Mouse (Mus musculus) myocyte (in vitro differentiated cells): ENCODE data around the gene Arhgef3.

Experiments
- TCF12 ChIP-seq: IDR thresholded peaks from one replicate; pipeline ENCODE4 v1.6.1; 2011; ENCODE audit warnings: mild to moderate bottlenecking, control low read depth; ENCODE audit not compliant: poor library complexity, insufficient read depth, severe bottlenecking
- USF1 ChIP-seq: IDR thresholded peaks from one replicate; pipeline ENCODE4 v1.6.1; 2011; ENCODE audit warnings: low read depth, mild to moderate bottlenecking, control low read depth, moderate library complexity

DNA sequence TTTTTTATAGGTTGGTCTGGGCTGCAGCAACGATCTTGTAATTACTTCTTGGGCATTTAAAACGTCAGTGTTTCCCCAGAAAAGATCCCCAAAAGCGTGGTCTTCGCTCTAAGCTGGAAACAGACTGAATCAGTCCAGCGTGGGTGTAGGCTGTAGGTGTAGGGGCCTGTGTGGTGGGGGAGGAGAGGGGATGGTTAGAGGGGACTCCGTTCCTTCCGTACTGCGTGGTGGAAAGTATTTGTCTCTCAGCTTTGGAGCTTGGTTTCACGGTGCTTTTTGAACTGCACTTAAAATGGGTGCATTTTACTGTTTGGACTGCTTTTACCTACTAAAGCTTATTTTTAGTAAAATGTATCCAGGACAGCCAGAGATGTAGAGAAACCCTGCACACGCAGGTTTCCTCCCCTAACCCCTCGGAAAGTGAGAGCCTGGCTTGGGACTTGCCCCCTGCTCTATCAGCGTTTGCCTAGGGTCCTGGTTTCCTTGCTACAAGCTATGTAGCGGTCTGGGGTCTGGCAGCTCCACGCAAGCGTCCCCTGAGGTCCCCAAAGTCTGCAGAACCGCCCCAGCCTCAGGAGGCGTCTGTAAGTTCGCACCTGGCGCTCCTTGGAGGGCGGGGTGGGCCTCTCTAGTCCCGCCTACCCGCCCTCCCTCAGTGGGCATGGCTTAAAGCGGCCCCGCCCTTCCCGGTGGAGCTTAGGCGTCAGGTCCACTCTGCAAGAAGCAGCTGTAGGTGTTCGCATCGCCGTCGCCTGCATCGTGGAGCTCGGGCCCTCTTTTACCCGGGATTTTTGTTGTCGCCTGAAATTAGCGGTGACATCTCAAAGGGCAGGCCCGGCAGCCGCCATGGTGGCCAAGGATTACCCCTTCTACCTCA is 220.9 kb downstream of the Arhgef3 start:
- TF ChIP-seq TCF12 (no peak), USF1 (no peak)
